Mouse (Mus musculus) left cerebral cortex, postnatal 25 days (tissue): ENCODE results near the gene B230217C12Rik. TPM values are rescaled to one million over a fixed set of nuclear protein-coding genes. Genes with fewer than 3 reads are reported as not detected.

ENCODE experiments used
- total RNA-seq, 2 experiments: library from RNA; stranded (reverse); gene quantifications; 2 replicates each; pipeline ENCODE4 v1.2.3; 2021

Gene B230217C12Rik
- total RNA-seq, 2 experiments from 2014 or later: 75.4 to 75.9 TPM

Other genes starting within 250 kb of the B230217C12Rik start
- gene Epop, start 211.1 kb upstream of the B230217C12Rik start, total RNA-seq: 10 to 100 TPM; 77.4 to 92.2 TPM
- gene Mllt6, start 177.4 kb upstream of the B230217C12Rik start, total RNA-seq: 100 to 1,000 TPM; 105 to 121 TPM
- gene Cisd3, start 155.0 kb upstream of the B230217C12Rik start, total RNA-seq: 10 to 100 TPM; 46.5 to 48.8 TPM
- gene Pcgf2, start 140.3 kb upstream of the B230217C12Rik start, total RNA-seq: 10 to 100 TPM; 30.1 to 30.3 TPM
- gene Psmb3, start 137.4 kb upstream of the B230217C12Rik start, total RNA-seq: 100 to 1,000 TPM; 119 to 124 TPM
- gene Pip4k2b, start 96.1 kb upstream of the B230217C12Rik start, total RNA-seq: 100 to 1,000 TPM; 111 to 118 TPM
- gene Cwc25, start 74.2 kb upstream of the B230217C12Rik start, total RNA-seq: 10 to 100 TPM; 18.7 to 20.2 TPM
- gene 1700001P01Rik, start 64.9 kb upstream of the B230217C12Rik start, total RNA-seq: under 1 TPM; 0.62 to 0.78 TPM
- gene Rpl23, start 58.3 kb upstream of the B230217C12Rik start, total RNA-seq: 100 to 1,000 TPM; 340 to 351 TPM
- gene Lasp1, start 41.8 kb upstream of the B230217C12Rik start, total RNA-seq: 100 to 1,000 TPM; 192 to 202 TPM
- 1 to 10 TPM; 1.8 to 2.1 TPM for gene Fbxo47, start 43.4 kb downstream of the B230217C12Rik start, total RNA-seq
- gene Plxdc1, start 145.7 kb downstream of the B230217C12Rik start, total RNA-seq: 10 to 100 TPM; 22.0 to 22.4 TPM
- gene Arl5c, start 155.4 kb downstream of the B230217C12Rik start, total RNA-seq: 1 to 10 TPM in 1 of 2 experiments, under 1 TPM in 1; 0.89 to 1.7 TPM
- 100 to 1,000 TPM; 155 to 167 TPM for gene Cacnb1, start 182.3 kb downstream of the B230217C12Rik start, total RNA-seq
- 100 to 1,000 TPM; 560 to 589 TPM for gene Rpl19, start 185.9 kb downstream of the B230217C12Rik start, total RNA-seq
- gene Stac2, start 212.7 kb downstream of the B230217C12Rik start, total RNA-seq: 10 to 100 TPM; 63.4 to 76.9 TPM